Mouse (Mus musculus): ENCODE measurements at regions not wholly inside any gene's neighbourhood (a gene's known extent, or its start where the extent isn't known, plus 50 kb on each side); places are given as distances from the start of the nearest gene placed in this dataset.

GRCm38 (mm10) chr9:18210721-18211120, 81.2 kb upstream of the Chordc1 start:
- Histone ChIP-seq H3K27me3 (no peaks in the 10 kb centered on the region), H3K4me2 (no peak overlapping the region), H3K36me3 (ENCODE audit: poor library complexity, severe bottlenecking) (no peaks in the 10 kb centered on the region), H3K4me1 (no peaks in the 10 kb centered on the region), H3K4me3 (no peak overlapping the region), H3K9me3 (replicated peaks) (no peaks in the 10 kb centered on the region), H3K9ac (no peak overlapping the region), H3K27ac (no peak overlapping the region)
- WGBS = 3% methylated on average over 1 of the region's 1 CpGs
- ATAC-seq = no peak

DNA sequence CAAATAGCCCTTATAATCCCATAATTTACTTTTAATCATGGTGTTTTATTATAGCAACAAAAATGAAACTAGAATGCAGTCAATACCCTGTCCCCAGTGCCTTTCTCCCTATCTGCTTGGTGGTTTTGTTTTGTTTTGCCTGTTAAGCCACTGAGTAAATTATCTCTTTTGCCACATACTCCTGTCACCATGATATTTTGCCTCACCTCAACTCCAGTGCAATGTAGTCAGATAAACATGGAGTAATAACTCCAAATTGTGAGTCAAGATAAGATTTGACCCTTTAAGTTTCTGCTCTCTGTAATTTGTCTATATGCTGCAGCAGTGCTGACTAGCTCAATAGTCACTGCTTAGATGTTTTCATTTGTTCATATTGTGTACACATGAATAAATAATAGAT, 65.3 kb upstream of the Chordc1 start:
- no peak overlapping the region for H3K27ac ChIP-seq
- H3K36me3 ChIP-seq (ENCODE audit: poor library complexity, severe bottlenecking) = no peaks in the 10 kb centered on the region
- H3K9ac ChIP-seq = no peak overlapping the region
- H3K4me1 ChIP-seq = no peaks in the 10 kb centered on the region
- ATAC-seq = no peak
- H3K4me2 ChIP-seq = no peak overlapping the region
- H3K27me3 ChIP-seq = no peaks in the 10 kb centered on the region
- H3K4me3 ChIP-seq = no peak overlapping the region
- peaks cover 5% of the 10 kb centered on the region; the same call in 1 of the 2 replicates for H3K9me3 ChIP-seq (replicated peaks)

- Histone ChIP-seq H3K4me2 (no peak overlapping the region), H3K27me3 (no peaks in the 10 kb centered on the region), H3K27ac (no peak overlapping the region), H3K4me3 (no peak overlapping the region), H3K36me3 (ENCODE audit: poor library complexity, severe bottlenecking) (no peaks in the 10 kb centered on the region), H3K4me1 (no peaks in the 10 kb centered on the region), H3K9me3 (replicated peaks) (no peaks in the 10 kb centered on the region), H3K9ac (no peak overlapping the region)
- WGBS = 10% methylated on average over 1 of the region's 1 CpGs
- ATAC-seq = 0 out of 2 replicates have a peak, but pooled peaks have one; percentile 43
Observed at GRCm38 (mm10) chr9:18229933-18230332, 62.0 kb upstream of the Chordc1 start.

All from forebrain, embryonic 13.5 days (tissue).